Mouse (Mus musculus) erythroblast, embryonic 14.5 days (primary cell): Measurements from ENCODE around the gene Ctcfl.

Experiments used
- GATA1 ChIP-seq: IDR thresholded peaks from 2 replicates; pipeline ENCODE4 v1.6.1; 2012; ENCODE audit warnings: low read length, inconsistent platforms, mixed read lengths
- TAL1 ChIP-seq: IDR thresholded peaks from 3 replicates; pipeline ENCODE4 v1.6.1; 2012; ENCODE audit warnings: low read length, inconsistent platforms, mixed read lengths

- TF ChIP-seq GATA1 (no peak), TAL1 (no peak)
Observed at GRCm38 (mm10) chr2:173082706-173083105, 36.6 kb downstream of the Ctcfl start.
